Mouse (Mus musculus) G1E (cell line): ENCODE measurements around the gene Xlr5a.

Source experiments
- CTCF ChIP-seq: IDR thresholded peaks from 2 replicates; pipeline ENCODE4 v1.5.1; 2012; ENCODE audit warnings: low read depth, low read length, inconsistent platforms, mixed read lengths
- POLR2AphosphoS5 ChIP-seq: IDR thresholded peaks from 2 replicates; pipeline ENCODE4 v1.6.1; 2012; ENCODE audit warnings: low read depth, low read length, inconsistent platforms; ENCODE audit not compliant: insufficient replicate concordance
- TAL1 ChIP-seq: conservative IDR thresholded peaks from 2 replicates; pipeline ENCODE4 v1.6.1; 2012; ENCODE audit warnings: low read depth, low read length, inconsistent platforms, mixed read lengths

DNA sequence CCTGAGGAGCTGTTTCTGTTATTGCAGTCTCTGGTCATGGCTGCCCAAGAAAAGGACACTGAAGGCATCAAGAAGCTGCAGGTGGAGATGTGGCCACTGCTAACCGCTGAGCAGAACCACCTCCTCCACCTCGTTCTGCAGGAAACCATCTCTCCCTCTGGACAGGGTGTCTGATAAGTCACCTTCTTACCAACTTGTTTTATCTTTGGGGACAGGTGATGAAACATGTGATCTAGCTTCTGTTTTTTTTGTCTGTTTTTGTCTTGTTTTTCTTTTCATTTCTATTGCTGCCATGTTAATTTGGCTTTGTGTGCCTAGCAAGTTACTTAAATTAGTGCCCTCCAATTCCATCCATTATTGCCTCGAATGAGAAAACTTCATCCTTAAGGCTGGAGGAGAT, 63.5 kb downstream of the Xlr5a start:
- no peak for TF ChIP-seq POLR2AphosphoS5
- no peak for TF ChIP-seq CTCF
- TF ChIP-seq TAL1: no peak
